Comparison of ENCODE assay signal across 29 mouse cellular contexts in the genomic region with DNA sequence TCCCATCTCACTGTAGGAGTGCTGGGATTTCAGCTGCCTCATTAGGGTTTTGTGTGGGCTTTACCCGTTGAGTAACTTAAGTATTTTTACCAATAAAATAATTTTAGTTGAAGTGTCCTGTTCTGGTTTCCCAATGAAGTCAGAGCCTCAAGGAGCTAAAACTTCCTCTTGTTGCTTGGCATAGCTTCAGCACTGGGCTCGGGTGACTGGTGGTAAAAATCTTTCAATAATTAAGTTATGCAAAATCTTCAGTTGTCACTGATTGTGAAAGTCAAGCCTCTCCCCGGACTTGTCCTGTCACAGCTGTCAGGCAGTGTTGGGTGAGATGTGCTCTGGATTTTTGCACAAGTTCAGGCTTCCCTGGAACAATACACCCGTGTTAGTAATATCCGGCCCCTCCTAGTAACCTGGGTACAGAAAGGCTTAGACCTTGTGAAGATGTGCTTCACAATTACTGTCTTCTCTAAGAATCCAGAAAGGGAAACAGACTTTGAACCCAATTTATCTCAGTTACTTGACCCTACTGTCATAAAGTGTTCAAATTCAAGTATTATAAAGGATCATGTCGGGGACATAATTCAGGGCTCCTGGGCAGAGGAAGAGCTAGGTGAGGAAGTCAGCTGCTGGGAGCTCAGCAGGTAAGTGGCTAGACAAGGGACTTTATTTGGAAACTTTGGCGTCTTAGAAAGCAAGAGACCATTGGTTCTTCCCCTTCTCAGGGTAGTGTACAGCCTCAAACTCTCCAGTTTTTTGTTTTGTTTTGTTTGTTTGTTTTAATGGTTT. TPM values are rescaled to one million over a fixed set of nuclear protein-coding genes. Genes with fewer than 3 reads are reported as not detected.
DNase-seq lines count a peak whose midpoint lies in the region; ATAC-seq lines count a peak whose summit lies in the region.
"Had no signal": no experiment of that assay in that cellular context is flagged by ENCODE, and none has a peak within 500 bp of the region (broad histone marks: within the 10 kb centered on the region; RNA-seq: fewer than 3 reads in every experiment).

A gene (plus strand): TSS at position 581 of the 783 bp plus-strand sequence.

- WGBS in large intestine, adult 2 months, result 28% methylated on average over 7 of the region's 7 CpGs
- WGBS in midbrain, embryonic 14.5 days, result 76% methylated on average over 7 of the region's 7 CpGs

- ATAC-seq in common myeloid progenitor, adult 5-6 weeks (replicated peaks; ENCODE audit: low read depth, poor library complexity, severe bottlenecking), result 0 out of 2 replicates have a peak, but pooled peaks have one; percentile 22
- ATAC-seq in midbrain, embryonic 14.5 days (ENCODE audit: low FRiP score, low TSS enrichment), result no peak
- ATAC-seq: inflammation-experienced regulatory T-cells, adult 6 months; Patski had no signal

- no peaks in the 10 kb centered on the region for H3K27me3 ChIP-seq in midbrain, embryonic 14.5 days (ENCODE audit: control insufficient read depth, insufficient read depth, low read length)
- H3K27me3 ChIP-seq: CH12.LX; heart, embryonic 15.5 days; kidney, embryonic 15.5 days; midbrain, embryonic 12.5 days; Patski had no signal

- H3K36me3 ChIP-seq in midbrain, embryonic 14.5 days (ENCODE audit: control insufficient read depth, insufficient read depth, low read length), result no peaks in the 10 kb centered on the region
- H3K36me3 ChIP-seq: forebrain, embryonic 10.5 days; G1E; heart, embryonic 15.5 days; kidney, embryonic 15.5 days; midbrain, embryonic 12.5 days had no signal

- H3K9ac ChIP-seq in midbrain, embryonic 14.5 days (replicated peaks; ENCODE audit: low read length), result no peak within 1 kb of the TSS
- H3K9ac ChIP-seq: heart, embryonic 15.5 days; hindbrain, embryonic 14.5 days; kidney, embryonic 15.5 days; midbrain, embryonic 12.5 days had no signal

- no peaks in the 10 kb centered on the region for H3K4me1 ChIP-seq in midbrain, embryonic 14.5 days (ENCODE audit: control insufficient read depth, insufficient read depth, low read length)

- peak; percentile 10 to 38 for DNase-seq in lung, adult 18-20 months
- no peak for DNase-seq in lung, postnatal 4 days
- DNase-seq in large intestine, adult 2 months (ENCODE audit: low read depth, low spot score), result no peak
- DNase-seq in urinary bladder, adult 18-20 months (ENCODE audit: low spot score in 2 of 2), result no peak
- DNase-seq in adrenal gland, adult (ENCODE audit: inconsistent age in 2 of 2, low spot score in 1 of 2), result no peak
- DNase-seq in midbrain, embryonic 14.5 days, result no peak
- DNase-seq: adrenal gland, postnatal 14 days; B cell, adult 2 months; cerebellum, adult 9-11 months; gastrocnemius, postnatal 25 days; heart, postnatal 36 days; spleen, adult 18-20 months had no signal

- no peak within 1 kb of the TSS for H3K4me3 ChIP-seq in midbrain, embryonic 14.5 days (replicated peaks; ENCODE audit: low read depth, low read length)
- H3K4me3 ChIP-seq: forebrain, embryonic 10.5 days; heart, embryonic 15.5 days; kidney, embryonic 15.5 days; midbrain, embryonic 12.5 days had no signal

- no peak within 1 kb of the TSS for H3K27ac ChIP-seq in midbrain, embryonic 14.5 days (replicated peaks; ENCODE audit: low read depth, low read length)
- H3K27ac ChIP-seq: forebrain, embryonic 10.5 days; heart, embryonic 15.5 days; hindbrain, embryonic 14.5 days; kidney, embryonic 15.5 days; midbrain, embryonic 12.5 days had no signal

- no peaks in the 10 kb centered on the region for H3K9me3 ChIP-seq in midbrain, embryonic 14.5 days (ENCODE audit: control insufficient read depth, low read length)
- H3K9me3 ChIP-seq: forebrain, embryonic 10.5 days; G1E; heart, embryonic 15.5 days; kidney, embryonic 15.5 days; midbrain, embryonic 12.5 days had no signal

- no peak within 1 kb of the TSS for H3K4me2 ChIP-seq in midbrain, embryonic 14.5 days (ENCODE audit: low read length)
- H3K4me2 ChIP-seq: heart, embryonic 15.5 days; hindbrain, embryonic 14.5 days; kidney, embryonic 15.5 days; midbrain, embryonic 12.5 days had no signal

RNA-seq across cellular contexts. Expression of the gene that starts here (rescaled TPM):
- not detected in 2 replicates for total RNA-seq in common myeloid progenitor, adult 5-6 weeks (2017)
- 60.5 and 146 TPM in 2 replicates for polyA plus RNA-seq in large intestine, adult 2 months (2012; rRNA removed)
- polyA plus RNA-seq in midbrain, embryonic 14.5 days (2014; fragmentation: Nextera tagmentation; extraction: Ambion mirVana), result 0.16 TPM in 1 of 2 replicates, not detected in the other
- total RNA-seq: CH12.LX; gastrocnemius, postnatal 25 days; layer of hippocampus, postnatal 25 days; liver, adult 2 months had no signal
- polyA plus RNA-seq: brain, embryonic 14.5 days; cortical plate, adult 2 months; embryonic facial prominence, embryonic 11.5 days; forebrain, embryonic 10.5 days; G1E; heart, embryonic 15.5 days; hindbrain, embryonic 14.5 days; limb, embryonic 11.5 days; liver, adult 2 months; liver, embryonic 16.5 days; midbrain, embryonic 12.5 days had no signal

Comparison
In these comparisons a context has a peak if more than half of its experiments do, and no peak if none do; other contexts are left out.
1. RNA of the gene that starts here (polyA plus RNA-seq): 60.5 to 146 TPM in large intestine, adult 2 months; 0.16 TPM in midbrain, embryonic 14.5 days; every median in the first group is over 10 times any median in the second.
2. DNase-seq: peak in lung, adult 18-20 months (2 of 2); none in lung, postnatal 4 days (0 of 2), large intestine, adult 2 months (single experiment), urinary bladder, adult 18-20 months (0 of 2), adrenal gland, adult (0 of 2) and midbrain, embryonic 14.5 days (single experiment).
3. Peak in ATAC-seq in common myeloid progenitor, adult 5-6 weeks; RNA of the gene not detected or under 1 TPM.